Mouse (Mus musculus) WW6 (cell line): ENCODE results near the gene Amh.
"Not testable (repeated sequence)": the region's sequence is repeated elsewhere in the genome, so short reads cannot be mapped to it uniquely, and the experiment has no call there.

Source experiments
- DNase-seq: peaks from one replicate; pipeline ENCODE4 v3.0.0-alpha.2; 2013; ENCODE audit warnings: low read depth, low spot score

Amh gene

DNA sequence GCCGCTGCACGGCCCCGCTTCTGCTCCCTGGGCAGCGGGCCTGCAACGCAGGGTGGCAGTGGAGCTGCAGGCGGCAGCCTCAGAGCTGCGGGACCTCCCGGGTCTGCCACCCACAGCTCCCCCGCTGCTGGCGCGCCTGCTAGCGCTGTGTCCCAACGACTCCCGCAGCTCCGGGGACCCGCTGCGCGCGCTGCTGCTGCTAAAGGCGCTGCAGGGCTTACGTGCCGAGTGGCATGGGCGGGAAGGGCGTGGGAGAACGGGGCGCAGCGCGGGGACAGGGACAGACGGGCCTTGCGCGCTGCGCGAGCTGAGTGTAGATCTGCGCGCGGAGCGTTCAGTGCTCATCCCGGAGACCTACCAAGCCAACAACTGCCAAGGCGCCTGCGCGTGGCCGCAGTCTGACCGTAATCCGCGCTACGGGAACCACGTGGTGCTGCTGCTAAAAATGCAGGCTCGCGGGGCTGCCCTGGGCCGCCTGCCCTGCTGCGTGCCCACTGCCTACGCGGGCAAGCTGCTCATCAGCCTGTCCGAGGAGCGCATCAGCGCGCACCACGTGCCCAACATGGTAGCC, 2.1 kb downstream of the Amh start:
- no peak for DNase-seq

DNA sequence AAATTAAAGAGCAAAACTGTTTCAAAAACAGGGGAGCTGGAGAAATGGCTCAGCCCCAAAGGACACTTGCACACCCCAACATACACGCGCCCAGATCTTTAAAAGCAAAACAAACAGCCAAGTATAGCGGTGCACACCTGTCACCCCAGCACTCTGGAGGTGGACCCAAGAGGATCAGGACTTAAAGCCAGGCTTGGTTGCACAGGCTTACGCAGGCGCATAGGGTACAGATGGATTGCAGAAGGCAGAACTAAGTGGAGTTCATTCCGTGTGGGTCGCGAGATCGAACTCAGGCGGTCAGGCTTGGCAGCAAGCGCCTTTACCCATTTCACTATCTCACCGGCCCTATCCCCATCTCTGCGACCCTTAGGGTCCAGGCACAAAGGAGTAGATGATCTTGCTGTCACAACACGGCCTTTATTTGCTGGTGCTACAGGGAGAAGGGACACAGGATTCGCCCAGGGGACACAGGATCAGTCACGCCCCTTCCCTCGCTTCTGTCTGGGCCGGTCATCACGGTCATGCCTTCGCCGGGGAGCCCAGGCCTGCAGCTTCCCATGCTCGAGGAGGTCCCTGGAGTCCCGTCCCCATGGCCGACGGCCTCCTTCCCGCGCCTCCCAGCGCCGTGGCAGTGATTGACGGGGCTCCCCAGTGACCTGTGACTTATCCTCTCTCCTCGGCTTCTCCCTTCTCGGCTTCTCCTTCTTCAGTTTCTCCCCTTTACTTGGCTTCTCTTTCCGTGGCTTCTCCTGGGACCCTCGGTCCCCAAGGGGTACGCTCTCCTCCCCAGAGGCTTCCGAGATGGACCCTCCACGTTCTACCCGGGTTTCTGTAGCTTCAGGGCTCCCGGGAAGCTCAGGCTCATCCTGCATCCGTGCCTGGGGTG, 3.3 kb downstream of the Amh start:
- DNase-seq = no peak

DNA sequence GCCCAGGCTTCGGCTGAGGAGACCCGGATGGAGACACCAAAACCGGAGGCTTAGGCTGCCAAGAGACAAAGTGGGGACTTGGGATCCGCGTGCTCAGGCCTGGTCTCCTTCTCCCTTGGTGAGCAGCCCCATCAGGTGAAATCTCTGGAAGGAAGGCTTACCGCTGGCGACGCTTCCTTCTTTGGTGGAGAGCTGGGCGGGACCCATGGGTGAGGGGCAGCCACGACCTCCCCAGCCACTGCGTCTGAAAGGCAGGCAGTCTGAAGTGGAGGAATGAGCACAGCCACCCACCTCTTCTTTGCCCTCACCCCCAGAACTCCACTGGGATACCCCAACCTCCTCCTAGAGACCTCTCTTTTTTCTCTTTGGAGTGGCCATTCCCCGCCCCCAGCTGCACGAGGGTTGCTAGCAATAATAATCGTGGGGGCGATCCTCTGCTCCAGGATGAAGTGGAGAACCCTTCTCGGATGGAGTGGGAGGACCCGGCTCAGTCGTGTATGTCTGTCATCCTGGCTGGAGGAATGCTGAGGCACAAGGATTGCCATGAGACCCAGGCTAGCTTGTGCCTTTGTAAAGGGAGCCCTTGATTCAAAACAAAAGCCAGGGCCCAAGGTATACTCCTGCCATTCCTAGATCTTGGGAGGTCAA, 4.1 kb downstream of the Amh start:
- no peak for DNase-seq

DNA sequence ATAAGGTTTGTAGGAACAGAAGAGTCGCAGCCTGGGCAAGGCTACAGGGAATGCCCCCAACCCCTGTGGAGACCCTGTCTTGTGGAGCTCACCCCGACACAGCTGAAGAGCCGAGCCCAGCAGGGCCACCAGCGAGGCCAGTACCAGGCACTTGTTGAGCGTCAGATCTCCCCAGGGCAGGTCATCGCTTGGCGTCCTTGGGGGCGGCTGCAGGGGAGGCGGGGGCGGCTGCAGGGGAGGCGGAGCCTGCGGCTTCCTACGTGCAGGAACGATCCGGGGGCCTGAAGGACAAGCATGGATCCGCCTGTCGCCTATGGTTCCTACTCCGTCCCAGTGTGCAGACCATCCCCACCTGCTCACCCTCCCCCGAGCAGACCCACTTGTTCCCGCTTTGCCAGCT, 5.0 kb downstream of the Amh start:
- DNase-seq = no peak

DNA sequence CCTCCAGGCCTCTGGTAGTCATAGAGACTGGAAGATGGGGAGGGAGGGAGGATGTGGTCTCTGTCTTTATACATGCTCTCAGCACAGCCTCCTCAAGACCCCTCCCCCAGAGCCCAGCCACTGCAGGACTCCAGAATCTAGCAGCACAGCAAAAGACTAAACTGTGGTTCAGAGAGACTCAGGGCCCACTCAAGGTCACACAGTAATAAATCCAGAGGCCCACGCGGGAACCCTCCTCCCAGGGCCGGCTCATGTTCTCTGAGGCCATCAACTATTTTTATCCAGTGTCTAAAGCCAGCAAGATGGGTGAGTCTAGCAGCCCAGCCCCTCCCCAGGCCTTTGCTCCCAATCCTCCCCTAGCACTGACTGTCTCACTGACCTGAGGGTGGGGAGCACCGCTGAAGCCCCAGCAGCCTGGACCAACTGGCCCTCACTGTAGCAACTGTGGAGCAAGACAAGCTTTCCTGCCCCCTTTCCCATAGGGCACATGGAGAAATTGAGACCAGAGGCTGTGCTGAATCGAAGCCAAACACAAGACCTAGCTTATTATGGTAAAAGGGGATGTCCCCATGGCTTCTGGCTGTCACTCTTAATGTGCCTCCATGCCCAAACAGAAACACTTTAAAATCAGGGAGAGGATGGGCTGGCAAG, 7.5 kb downstream of the Amh start:
- DNase-seq = no peak

DNA sequence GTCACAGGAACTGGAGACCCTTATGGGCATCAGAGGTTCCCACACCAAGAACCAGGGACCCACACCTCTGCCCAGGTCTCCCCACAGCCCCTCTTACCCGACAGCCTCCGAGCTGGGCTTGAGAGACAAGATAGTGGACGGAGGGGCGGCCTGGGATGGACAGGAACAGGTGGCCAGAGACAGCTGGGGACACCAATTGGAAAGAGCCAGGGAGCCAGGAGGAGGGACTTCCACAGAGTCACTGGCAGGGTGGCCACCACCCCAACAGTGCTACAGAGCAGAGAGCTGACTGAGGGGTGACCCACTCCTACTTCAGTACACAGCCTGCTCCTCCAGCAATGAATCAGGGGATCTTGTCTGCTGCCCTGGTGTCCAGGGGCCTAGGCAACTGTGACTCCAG, 8.3 kb downstream of the Amh start, which contains the start of gene Jsrp1:
Jsrp1 (minus strand) TSS at position 133 of the 400 bp plus-strand sequence.
- DNase-seq = no peak

DNA sequence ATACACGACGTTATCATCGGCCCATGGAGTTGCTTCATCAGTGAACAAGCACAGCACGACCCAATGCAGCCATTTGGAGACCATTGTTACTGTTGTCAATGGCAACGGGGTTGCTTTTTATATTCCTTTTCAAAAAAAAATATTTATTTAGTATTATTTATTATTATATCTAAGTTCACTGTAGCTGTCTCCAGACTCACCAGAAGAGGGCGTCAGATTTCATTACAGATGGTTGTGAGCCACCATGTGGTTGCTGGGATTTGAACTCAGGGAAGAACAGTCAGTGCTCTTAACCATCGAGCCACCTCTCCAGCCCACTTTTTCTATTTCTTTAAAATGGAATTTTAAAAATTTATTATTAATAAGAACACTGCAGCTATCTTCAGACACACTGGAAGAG, 9.8 kb downstream of the Amh start:
- DNase-seq = no peak

DNA sequence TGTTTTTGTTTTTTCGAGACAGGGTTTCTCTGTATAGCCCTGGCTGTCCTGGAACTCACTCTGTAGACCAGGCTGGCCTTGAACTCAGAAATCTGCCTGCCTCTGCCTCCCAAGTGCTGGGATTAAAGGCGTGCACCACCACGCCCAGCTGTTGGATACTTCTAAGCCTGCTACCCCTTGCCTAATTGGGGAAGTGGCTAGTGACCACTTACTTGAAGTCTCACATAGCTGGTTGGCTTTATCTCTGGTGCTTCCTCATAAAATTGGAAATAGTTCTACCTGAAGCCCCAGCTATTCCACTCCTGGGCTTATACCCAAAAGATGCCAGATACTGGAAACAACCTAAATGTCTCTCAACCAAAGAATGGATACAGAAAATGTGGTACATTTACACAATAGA, 11.3 kb downstream of the Amh start:
- not testable (repeated sequence) for DNase-seq

DNA sequence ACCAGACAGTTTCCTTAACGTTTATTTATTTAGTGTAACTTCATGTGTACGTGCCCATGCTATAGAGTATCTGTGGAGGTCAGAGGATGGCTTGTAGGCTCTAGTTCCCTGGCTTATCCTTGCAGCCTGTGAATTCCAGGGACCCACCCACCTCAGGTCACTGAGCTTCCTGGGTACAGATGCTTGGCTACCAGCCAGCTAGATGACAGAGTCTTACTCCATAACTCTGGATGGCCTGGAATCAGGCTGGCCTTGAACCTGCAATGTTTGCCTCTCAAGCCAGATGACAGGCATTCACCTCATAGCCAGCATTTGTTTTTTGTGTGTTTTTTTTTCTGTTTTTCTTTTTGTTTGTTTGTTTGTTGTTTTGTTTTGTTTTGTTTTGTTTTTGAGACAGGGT, 12.1 kb downstream of the Amh start:
- no peak for DNase-seq

DNA sequence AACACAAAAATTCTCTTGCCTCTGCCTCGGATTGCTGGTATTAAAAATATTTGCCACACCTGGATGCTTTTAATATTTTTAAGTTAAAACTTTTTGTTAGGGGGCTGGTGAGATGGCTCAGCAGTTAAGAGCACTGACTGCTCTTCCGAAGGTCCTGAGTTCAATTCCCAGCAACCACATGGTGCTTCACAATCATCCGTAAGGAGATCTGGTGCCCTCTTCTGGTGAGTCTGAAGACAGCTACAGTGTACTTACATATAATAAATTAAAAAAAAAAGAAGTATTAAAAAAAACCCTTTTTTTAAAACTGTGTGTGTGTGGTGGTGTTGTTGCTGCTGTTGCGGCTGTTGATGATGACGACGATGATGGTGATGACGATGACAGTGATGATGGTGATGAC, 12.9 kb downstream of the Amh start:
- DNase-seq = not testable (repeated sequence)

DNA sequence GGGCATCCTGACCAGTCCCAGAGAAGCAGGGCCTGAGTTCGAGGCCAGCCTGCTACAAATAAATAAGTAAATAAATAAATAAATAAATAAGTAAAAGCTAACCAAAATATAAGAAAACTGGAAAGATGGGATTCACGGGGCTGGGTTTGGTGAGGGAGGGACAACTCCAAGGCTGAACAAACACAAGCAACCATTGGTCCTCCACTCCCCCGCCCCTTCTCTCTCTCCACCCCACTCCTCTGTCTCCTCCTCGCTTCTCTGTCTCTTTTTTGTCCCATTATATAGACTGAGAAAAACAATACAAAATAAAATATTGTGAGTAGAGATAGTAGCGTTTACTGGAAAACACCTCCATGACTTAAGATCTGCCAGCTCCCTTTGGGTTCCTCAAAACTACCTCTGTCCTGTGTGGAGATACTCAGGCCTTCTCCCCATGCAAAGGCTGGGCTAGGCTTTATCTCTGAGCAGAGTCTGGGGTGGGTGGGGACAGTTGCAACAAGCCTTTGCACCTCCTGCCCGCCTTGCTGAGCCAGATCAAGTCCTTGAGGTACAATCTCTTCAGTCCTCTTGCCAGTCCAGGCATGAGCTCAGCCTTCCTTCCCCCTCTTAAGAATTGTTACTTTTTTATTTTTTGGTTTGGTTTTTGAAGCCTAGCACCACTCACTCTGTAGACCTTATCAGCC, 13.7 kb downstream of the Amh start:
- DNase-seq = no peak

DNA sequence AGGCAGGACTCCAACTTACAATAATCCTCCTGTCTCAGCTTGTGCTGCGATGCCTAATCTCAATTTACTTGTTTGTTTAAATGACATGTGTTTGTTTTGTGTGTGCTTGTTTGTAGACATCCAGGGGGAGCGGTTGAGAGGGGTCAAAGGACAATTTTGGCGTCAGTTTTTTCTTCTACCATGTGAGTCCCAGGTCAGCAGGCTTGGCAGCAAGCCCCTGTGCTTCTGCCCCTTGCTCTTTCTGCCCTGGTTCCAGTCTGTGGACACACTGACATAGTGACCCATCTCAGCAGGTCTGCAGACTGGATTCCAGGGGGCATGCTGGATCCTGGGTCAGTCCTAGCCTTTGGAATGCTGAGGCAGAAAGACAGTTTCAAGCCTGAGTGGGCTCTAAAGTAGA, 14.4 kb downstream of the Amh start:
- DNase-seq = no peak

DNA sequence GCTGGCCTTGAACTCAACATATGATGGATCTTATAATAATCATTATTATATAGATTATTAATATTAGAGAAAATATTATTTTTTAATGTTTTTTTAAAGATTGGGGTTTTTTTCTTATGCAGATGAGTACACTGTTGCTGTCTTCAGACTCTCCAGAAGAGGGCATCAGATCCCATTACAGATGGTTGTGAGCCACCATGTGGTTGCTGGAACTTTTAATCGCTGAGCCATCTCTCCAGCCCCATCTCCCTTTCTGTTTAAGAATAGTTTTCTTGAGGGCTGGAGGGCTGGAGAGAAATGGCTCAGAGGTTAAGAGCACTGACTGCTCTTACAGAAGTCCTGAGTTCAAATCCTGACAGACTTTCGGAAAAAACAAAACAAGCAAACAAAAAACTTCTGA, 16.9 kb downstream of the Amh start:
- no peak for DNase-seq

DNA sequence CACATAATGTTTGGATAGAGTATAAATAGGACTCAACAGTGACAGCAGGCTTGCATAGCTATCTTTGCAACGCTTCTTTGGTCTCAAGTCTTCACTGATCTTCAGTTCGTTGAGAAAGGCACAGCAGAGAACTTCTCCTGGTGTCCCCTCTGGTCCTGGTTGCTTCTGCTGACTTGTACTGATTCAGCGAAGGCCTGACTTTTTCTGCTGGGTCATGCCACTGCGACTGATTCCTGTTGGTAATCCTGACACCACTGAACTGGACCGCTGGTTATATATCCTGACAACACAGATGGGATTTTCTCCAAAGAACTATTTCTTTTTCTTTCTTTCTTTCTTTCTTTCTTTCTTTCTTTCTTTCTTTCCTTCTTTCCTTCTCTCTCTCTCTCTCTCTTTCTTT, 17.5 kb downstream of the Amh start:
- DNase-seq = no peak

DNA sequence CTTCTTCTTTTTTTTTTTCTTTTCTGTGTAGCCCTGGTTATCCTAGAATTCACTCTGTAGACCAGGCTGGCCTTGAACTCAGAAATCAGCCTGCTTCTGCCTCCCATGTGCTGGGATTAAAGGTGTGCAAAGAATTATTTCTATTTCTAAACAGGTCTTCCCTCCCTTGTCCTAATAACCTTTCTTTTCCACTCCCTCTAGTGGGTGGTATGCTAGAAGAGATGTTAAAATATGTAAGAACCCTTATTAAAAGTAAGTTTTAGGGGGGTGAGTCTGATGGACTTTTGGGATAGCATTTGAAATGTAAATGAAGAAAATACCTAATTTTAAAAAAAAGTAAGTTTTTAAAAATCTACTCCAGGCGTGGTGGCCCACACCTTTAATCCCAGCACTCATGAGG, 18.3 kb downstream of the Amh start:
- no peak for DNase-seq

DNA sequence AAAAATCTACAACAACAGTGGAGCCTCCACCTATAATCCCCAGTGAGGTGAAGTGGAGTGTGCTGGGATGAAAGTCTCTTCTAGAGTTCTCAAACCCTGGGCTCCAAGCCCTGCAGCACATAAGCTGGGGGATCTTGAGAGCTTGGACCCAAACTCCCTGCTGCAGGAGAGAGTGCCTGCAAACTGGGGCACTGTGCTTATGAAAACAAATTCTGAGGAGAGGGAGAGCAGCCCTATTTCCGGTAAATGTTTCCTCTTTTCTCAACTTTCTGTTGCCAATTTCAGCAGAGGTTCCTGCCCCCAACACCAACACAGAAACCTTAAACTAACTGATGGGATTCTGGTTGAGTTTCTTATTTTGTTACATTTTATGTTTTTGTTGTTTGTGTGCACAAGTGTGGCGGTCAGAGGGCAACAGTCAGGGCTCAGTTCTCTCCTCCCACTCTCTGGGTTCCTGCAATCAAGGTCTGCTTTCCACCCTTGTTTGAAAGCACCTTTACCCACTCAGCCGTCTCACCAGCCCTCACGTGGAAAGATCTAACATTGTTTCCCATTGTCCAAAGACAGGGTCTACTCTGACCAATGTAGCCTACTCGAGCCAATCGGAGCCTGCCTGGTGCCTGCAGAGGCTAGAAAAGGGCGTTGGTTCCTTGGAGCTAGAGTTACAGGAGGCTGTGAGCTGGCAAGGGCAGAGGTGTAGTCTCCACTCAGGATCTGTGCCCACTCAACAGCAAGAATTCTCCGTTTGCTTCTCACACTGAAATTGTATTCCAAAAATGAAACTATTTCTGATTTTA, 19.0 kb downstream of the Amh start:
- DNase-seq = no peak

DNA sequence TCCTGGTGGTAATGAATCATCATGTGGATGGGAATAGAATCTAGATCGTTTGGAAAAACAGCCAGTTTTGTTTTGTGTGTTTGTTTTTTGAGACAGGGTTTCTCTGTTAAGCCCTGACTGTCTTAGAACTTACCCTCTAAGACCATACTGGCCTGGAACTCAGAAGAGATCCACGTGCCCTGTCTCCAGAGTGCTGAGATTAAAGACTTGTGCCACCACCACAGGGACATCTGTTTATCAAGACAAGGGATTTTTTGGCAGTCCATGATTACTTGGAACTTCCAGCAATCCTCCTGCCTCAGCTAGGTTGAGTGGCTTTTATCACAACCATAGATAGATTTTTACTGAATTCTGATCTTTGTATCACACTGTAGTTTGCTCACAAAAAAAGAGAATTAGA, 19.8 kb downstream of the Amh start:
- DNase-seq = no peak

DNA sequence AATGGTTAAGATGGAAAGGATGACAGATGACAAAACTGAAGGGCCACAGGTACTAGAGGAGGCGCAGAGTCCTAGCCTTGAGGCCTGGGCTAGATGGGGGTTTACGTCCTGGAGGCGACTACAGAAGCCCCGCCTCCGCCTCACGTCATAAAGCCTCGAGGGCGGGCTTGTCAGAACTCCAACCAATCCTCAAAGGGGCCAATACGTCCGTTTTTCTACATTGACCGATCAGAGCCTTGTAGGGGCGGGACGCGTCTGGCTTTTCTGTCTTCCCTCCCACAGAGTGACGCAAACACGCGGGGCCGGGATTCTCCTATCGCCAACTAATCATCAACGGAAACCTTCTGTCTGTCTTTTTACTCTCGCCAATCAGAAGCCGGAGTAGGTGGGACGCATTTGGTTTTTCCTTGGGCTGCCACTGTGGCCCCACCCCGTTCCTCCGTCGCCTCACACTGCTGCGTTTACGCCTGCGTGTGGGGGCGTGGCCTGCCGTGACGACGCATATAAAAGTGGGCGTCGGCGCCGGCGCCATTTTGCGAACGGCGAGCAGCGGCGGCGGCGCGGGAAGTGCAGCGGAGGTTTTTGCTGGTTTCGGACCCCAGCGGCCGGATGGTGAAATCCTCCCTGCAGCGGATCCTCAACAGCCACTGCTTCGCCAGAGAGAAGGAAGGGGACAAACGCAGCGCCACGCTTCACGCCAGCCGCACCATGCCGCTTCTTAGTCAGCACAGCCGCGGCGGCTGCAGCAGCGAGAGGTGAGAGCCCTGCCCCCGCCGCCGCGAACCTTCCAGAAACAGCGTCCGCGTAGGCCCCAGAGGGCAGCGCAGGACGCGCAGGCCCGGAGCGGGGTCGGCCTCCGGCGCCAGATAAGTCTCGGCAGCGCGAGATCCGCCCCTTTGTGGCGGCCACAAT, 21.4 kb downstream of the Amh start, which contains the start of gene Oaz1:
Oaz1 (plus strand) TSS at position 506 of the 912 bp plus-strand sequence.
- peak; percentile 98 for DNase-seq

DNA sequence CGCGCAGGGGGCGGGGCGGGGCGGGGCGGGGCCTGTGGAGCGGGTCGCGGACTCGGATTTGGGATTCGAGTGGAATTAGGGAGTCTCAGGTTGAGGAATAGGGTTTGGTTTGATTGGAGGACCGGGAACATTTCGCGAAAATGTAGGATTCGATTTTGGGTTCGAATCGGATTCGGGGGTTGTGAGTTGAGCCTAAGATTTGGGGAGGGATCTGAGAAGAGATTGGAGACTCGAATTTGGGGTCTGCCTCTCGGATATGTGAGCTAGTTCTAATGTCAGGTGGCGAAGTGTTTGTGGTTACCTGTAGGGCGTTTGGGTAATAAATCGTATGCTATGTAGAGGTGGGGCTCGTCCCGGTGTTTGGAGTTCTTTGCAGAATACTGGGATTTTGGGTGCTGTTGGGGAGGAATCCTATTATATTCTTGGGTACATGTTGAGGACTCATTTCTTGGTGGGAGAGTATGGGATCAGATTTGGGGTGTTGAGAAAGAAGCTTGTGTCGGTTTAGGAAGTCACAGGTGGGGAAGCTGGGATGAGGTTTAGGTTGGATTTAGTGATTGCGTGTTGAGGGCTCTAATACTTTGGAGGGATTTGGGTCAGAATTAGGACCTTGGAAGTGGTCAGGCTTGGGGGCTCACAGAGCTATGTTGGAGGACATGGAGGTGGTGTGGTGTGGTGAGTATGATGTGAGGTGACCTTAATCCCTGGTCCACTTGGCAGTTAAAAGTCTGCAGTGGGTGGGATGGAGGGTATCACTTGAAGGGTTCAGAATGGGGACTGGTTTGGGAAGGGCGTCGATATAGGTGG, 22.2 kb downstream of the Amh start:
- no peak for DNase-seq
